Mouse (Mus musculus): ENCODE data around the gene Tdrd9.

Gene Tdrd9

DNA sequence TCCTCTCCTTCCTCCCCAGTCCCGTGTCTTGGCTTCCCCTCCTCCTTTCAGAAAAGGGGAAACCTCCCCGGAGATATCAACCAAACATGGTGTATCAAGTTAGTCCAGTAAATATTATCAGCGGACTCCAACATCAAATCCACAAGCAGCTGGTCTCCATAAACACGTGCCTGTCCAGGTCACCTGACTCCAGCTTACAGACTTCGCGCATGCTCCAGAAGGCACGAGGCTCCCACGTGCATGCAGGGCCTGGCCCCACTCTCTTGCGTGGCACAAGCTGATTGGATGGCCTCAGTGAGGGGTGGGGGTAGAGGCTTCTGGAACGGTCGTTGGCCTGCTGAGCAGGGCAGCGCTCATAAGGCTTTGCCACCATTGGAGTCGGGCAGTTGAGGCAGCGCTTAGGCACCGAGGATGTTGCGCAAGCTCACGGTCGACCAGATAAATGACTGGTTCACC, at the start of gene Tdrd9:
Gene Tdrd9 (plus strand): TSS at position 329 of the 456 bp plus-strand sequence.
- DNase-seq, result no peak

GRCm38 (mm10) chr12:111923117-111923516, 48.2 kb upstream of the Tdrd9 start:
- DNase-seq, result no peak

DNA sequence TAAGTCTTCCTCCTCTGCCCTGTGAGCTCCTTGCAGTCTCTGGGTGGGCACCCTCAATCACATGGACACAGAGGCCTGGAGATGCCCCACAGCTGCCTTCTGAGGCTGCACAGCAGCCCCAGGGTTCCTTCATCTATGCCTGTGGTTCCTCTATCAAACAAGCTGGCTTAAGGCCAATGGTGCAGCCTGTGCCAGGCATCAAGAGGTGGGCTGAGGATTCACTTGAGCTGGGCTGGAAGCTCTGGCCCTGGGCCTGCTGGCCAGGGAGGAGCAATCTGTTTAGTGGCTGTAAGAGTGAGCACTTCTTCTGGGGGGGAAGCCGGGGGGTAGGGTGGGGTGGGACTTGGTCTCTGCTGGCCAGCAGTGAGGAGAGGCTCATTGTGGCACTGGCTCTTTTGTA, 44.0 kb upstream of the Tdrd9 start:
- DNase-seq, result no peak

DNA sequence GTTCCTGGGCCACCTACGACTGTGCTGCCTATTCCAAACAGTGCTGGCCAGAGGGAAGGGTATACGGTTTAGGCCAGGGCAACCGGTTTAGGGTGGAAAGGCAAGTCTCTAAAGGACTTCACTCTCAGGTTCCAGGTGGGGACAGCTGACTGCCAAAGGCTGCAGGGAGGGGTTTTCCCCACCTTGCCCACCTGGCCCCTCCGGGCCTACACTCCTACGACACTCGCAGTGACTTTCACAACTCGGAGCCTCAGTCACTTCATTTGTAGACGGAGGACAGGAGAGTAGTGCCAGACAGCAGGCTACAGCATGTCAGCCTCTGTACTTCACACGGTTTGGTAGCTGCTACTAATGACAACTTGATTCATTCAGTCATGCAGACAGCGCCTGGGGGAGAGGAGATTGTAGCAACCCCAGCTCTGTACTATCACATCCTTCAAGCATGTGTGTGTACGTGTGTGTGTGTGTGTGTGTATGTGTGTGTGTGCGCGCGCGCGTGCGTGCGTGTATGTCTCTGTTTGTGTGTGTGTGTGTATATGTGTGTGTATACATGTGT, 42.9 kb upstream of the Tdrd9 start:
- no peak for DNase-seq

DNA sequence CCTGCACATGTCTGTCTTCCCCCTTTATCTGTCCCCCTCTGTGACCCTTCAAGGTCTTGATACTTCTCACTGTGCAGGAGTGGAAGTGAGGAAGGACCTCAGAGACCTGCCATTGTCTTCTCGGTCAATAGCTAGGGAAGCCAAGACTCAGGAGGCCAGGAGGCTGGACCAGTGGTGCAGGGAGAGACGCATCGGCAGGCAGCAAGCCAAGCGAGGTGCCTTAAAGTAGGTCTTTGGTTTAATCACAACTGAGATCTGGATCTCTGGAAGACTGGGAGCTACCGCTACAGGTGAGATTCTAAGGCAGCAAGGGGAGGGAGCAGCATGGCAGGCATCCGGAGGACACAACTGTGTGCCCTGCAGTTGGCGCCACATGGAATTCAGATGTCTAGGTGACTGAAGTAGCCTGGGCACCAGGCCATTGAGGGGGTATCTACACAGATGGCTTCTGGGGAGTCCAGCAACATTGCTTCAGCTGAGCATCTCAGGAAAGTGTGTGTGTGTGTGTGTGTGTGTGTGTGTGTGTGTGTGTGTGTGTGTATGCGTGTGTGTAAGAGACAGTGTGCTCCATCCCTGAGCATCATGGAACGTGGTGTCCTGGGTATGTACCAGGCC, 39.8 kb upstream of the Tdrd9 start:
- no peak for DNase-seq

- DNase-seq, result no peak
Observed at GRCm38 (mm10) chr12:111932513-111932912, 38.8 kb upstream of the Tdrd9 start.

DNA sequence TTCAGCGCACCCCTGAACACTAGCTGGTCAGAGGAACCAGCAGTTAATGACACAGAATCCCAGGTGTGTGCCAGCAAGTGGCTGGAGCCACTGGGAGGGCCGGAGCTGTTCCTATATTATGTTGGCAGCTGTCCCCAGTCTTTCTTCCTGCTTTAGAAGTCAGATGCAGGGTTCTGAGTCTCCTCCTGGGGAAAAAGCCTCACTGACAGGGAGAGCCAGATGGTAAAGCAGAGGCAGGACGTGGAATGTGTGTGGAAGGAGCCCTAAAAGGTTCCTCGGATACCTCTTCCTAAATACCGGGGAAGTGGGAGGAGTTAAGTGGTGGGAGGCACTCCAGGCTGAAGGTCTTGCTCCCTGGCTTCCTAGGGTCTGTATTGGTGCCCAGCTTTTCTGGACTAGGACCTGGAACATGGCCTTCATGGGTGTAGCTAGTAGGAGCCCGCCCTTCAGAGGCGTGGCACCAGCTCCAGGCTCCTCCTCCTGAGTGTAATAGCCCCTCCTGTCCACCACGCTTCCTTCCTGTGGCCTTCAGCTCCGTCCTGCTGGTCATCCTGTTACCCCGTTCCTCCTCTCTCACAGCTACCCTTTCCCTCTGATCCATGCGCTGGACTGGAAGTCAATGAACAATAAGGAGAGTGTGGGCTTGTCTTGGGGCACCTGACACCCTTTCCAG, 38.2 kb upstream of the Tdrd9 start:
- DNase-seq, result no peak

GRCm38 (mm10) chr12:111933971-111934370, 37.4 kb upstream of the Tdrd9 start:
- DNase-seq, result no peak

DNA sequence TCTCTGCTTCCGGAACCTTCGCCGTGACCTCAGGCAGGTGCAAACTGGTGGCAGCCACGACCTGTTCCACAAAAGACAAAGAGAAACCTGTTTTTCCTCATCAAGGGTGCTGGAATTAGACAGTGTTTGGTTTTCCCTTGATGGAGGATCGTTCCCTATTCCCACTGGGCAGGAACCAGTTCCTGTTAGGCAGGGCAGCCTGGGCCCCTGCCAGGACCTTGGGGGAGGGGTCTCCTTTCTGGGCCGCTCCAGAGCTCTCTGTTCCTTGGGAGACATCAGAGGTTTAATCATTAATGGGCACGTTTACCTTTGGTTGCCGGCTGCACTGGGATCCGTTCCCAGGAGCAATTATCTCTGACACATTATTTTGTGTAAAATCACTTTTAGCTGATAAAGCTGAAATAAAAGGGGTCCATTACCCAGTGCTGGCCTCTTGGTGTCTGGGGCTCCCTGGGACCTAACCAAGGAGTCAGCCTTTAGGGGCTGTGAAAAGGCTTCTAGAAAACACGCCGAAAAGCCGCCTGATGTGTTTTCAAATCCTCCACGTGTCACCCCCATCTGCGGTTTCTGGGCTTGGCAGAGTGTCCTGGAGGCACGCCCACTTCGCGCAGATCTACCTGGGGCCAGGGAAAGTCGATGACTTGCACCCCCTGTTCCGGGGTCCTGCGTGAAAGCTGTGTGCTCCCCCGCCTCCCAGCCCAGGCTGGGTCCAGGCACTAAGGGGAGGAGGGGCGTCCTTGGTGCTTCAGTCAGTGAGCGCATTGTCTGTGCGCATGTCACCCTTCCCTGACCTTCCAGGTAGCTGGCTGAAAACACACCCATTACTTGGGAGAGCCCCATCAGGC, 34.4 kb upstream of the Tdrd9 start:
- no peak for DNase-seq

DNA sequence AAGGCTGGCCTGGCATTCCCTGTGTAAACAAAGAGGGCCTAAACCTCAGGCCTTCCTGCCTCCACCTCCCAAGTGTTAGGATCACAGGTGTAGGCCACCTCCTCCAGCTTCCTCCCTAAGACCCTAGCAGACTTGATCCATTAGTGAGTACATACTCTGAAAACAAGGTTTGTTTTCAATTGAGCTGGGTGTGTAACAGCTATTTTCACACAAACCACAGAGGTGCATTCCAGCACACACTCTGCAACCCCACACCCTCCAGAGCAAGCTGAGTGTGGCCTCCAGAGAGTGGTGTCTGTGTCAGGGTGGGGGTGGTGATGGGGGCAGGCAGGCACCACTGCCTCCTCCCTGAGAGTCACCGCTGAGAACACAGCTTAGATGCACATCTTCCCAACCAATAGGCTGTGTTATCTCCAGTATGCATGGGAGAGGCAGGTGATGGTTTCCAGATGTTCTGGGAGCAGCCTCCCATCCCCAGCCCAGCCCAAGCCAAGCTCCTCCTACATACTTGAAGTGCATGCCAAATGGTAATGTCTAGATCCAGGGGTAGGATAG, 32.7 kb upstream of the Tdrd9 start:
- DNase-seq, result no peak

DNA sequence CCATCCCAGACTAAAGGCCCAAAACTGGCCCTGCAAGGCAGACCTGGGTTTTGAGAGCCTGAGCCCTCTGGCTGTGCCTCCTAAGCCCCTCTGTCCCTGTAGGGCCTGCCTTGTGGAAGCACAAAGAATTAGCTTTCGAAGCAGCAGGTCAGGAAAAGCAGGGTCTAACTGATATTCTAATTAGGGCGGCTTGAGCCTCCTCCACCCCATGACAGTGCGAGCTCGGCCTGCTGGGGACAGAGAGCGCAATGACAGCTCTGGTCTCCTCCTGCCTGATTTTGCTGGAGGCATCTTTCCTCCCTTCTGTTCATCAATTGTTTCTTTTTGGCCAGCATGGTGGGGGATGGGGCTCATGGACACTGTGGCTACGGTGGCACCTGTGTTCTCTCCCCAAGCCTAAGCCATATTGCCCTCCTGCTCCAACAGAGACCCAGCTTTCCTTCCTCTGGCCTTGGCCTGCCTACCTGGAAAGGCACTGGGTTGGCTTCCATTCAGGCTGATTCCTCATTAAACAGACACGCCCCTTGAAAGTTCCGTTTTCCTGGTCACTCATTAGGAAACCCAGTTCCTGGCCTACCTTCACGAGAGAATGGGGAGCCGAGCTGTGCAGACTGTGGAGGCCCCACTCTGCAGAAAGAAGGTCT, 27.8 kb upstream of the Tdrd9 start:
- no peak for DNase-seq

DNA sequence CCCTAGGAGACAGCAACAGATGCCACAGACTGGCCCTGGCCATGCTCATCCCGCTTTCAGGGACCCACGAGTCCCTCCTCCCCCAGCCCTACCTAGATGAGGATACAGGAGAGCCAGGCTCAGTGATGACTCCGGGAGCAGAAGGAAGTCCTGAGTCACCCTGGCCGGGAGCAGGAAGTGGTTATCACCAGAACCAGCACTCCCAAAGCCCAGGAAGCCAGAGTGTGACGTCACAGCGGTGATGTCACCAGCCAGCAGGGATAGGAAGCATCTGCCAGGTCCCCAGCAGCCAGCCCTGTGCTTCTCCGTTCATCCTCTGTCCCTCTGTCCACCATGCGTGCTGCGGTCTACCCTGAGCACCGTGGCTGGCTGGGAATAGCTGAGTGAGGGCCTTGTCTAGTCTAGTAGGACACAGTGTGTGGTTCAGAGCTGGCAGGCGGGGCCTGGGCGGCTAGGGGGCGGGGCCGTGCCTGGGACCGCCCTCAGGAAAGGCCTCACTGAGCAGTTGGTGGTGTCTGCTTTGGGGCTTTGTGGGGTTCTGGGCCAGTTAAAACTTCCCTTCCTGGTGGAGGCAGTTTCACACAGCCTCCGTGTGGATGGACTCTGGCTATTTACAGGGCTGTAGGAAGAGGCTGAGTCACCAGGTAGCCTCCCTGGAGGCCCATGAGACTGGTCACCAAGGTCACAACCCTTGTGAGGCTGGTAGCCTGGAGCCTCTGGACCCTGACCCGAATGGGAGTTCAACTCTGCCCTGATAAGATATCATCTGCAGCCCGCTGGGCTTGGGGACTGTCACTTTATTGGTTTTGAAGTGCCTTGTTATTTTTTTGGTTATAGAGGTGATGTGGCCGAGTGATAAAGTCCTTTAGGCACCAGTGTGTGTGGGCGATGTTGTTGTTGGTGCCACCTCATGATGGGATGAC, 27.0 kb upstream of the Tdrd9 start:
- peak; percentile 32 to 40 for DNase-seq

- DNase-seq, result no peak
Observed at GRCm38 (mm10) chr12:111945115-111945514, 26.2 kb upstream of the Tdrd9 start.

DNA sequence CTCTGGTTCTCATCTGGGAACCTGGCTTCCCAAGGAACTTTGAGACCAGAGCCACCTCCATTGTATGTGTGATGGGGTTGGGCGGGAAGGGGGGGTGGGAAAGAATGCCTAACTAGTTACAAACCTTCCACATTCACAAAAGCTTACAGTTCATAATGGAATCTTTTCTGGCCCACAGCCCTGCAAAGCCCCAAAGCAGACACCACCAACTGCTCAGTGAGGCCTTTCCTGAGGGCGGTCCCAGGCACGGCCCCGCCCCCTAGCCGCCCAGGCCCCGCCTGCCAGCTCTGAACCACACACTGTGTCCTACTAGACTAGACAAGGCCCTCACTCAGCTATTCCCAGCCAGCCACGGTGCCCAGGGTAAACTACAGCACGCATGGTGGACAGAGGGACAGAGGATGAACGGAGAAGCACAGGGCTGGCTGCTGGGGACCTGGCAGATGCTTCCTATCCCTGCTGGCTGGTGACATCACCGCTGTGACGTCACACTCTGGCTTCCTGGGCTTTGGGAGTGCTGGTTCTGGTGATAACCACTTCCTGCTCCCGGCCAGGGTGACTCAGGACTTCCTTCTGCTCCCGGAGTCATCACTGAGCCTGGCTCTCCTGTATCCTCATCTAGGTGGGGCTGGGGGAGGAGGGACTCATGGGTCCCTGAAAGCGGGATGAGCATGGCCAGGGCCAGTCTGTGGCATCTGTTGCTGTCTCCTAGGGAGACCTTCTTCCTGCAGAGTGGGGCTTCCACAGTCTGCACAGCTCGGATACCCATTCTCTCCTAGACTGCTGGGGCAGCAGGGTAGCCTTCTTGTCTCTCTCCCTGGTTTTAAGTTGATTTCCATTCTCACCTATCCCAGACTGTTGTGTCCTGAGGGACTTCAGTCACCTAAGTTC, 25.3 kb upstream of the Tdrd9 start:
- DNase-seq, result peak; percentile 27 to 28

DNA sequence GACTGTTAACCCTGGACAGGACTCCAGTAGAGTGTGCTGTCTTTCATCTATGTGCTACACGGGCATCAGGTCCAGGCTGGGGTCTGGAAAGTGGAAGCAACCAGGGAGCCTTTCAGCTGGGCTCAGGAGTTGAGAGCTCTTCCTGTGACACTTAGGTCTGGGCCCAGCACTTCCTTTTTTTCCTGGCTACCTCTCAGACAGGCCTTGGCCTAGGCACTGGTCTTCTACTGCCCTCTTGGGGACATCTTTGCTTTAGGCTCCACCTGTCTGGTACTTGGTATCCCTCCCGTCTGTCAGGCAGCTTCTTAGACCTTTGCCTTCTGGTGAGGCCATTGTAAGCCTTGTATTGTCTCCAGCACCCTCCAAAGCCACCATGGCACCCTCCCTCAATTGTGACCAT, 24.6 kb upstream of the Tdrd9 start:
- peak; percentile 78 to 82 for DNase-seq

GRCm38 (mm10) chr12:111950486-111950885, 20.9 kb upstream of the Tdrd9 start:
- no peak for DNase-seq

GRCm38 (mm10) chr12:111951701-111952100, 19.7 kb upstream of the Tdrd9 start:
- DNase-seq, result no peak

GRCm38 (mm10) chr12:111956173-111956572, 15.2 kb upstream of the Tdrd9 start:
- DNase-seq, result no peak

- peak; percentile 74 to 77 for DNase-seq
Observed at GRCm38 (mm10) chr12:111958101-111958865, 13.1 kb upstream of the Tdrd9 start.

DNA sequence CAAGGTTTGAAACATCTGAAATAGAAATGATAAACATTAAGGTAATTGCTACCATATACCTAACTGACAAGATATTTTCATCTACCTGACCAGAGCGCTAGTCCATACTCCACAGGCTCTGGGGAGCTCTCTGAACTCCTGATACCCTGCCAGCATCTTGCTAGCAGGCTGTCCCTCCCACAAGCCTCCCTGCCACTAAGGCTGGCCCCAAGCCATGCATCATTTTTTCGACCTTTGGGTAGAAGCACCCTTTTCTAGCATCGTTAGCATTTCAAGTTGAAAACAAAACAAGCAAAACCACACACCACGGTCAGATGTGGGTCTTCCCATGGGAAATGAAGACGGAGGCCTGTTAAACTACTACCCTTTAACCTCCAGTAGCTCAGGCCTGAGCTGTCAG, 8.0 kb upstream of the Tdrd9 start:
- DNase-seq, result no peak

Data from B cell, adult 2 months (primary cell).